Mouse (Mus musculus): ENCODE measurements around the gene Abca12. TPM values are rescaled to one million over a fixed set of nuclear protein-coding genes. Genes with fewer than 3 reads are reported as not detected.

Abca12 gene
- polyA plus RNA-seq, 1 experiment from 2014 or later = not detected

- WGBS = 92% methylated on average over 7 of the region's 7 CpGs
- no peaks in the 10 kb centered on the region for H3K36me3 ChIP-seq
- no peak overlapping the region for H3K27ac ChIP-seq
- H3K4me3 ChIP-seq (replicated peaks) = no peak overlapping the region
- no peaks in the 10 kb centered on the region for H3K4me1 ChIP-seq (replicated peaks)
- no peaks in the 10 kb centered on the region for H3K9me3 ChIP-seq
- H3K4me2 ChIP-seq (replicated peaks) = no peak overlapping the region
- H3K9ac ChIP-seq (replicated peaks) = no peak overlapping the region
- no peak for ATAC-seq
- H3K27me3 ChIP-seq = no peaks in the 10 kb centered on the region
Measured at GRCm38 (mm10) chr1:71263532-71263931, 151.2 kb downstream of the Abca12 start.

GRCm38 (mm10) chr1:71244647-71245046 lies 170.1 kb downstream of the Abca12 start:
- no peak overlapping the region for H3K4me3 ChIP-seq (replicated peaks)
- no peak for ATAC-seq
- H3K27me3 ChIP-seq = no peaks in the 10 kb centered on the region
- H3K9ac ChIP-seq (replicated peaks) = no peak overlapping the region
- H3K4me1 ChIP-seq (replicated peaks) = no peaks in the 10 kb centered on the region
- no peaks in the 10 kb centered on the region for H3K36me3 ChIP-seq
- H3K27ac ChIP-seq = no peak overlapping the region
- H3K4me2 ChIP-seq (replicated peaks) = no peak overlapping the region
- no peaks in the 10 kb centered on the region for H3K9me3 ChIP-seq
- 64% methylated on average over 3 of the region's 3 CpGs for WGBS

DNA sequence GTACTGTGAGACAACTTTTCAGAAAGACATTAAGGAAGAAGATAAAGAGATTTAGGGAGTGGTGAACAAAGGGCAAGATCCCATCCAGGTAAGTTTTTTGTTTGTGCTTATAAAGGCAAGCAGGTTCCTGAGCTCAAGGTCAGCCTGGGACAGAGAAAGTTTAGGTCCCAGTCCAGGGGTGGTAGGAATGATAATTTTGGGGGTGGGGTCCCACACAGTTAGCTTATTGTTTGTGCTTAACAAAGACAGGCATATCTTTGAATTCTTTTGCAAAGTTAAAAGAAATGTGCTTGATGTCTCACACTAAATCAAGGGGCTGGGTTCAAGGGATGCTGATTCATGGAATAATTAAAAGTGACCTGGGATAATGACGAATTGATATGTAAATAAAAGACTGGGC lies 173.3 kb downstream of the Abca12 start:
- WGBS = 83% methylated on average over 1 of the region's 1 CpGs
- H3K27me3 ChIP-seq = no peaks in the 10 kb centered on the region
- no peak overlapping the region for H3K27ac ChIP-seq
- H3K4me2 ChIP-seq (replicated peaks) = no peak overlapping the region
- H3K9ac ChIP-seq (replicated peaks) = no peak overlapping the region
- no peaks in the 10 kb centered on the region for H3K36me3 ChIP-seq
- no peaks in the 10 kb centered on the region for H3K9me3 ChIP-seq
- ATAC-seq = no peak
- H3K4me3 ChIP-seq (replicated peaks) = no peak overlapping the region
- no peaks in the 10 kb centered on the region for H3K4me1 ChIP-seq (replicated peaks)

DNA sequence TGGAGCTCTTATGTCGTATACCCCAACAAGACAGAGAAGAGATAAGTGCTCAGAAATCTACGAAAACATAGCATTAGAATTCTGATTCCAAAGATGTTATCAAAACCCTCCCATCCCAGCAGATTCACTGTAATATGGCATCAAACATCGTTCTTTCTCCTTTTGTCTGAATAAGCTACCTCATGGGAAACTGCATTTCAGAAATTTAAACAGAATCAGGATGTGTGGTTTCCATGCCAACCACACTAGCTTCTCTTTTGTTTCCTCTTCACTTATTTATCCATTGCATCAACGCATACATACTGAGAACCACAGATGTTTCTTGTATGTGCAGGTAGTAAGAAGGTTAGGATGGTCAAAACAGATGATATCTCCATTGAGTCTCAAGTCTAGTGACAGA lies 175.1 kb downstream of the Abca12 start:
- H3K9me3 ChIP-seq = no peaks in the 10 kb centered on the region
- no peaks in the 10 kb centered on the region for H3K4me1 ChIP-seq (replicated peaks)
- no peak overlapping the region for H3K27ac ChIP-seq
- WGBS = 77% methylated on average over 4 of the region's 4 CpGs
- H3K4me2 ChIP-seq (replicated peaks) = no peak overlapping the region
- no peak overlapping the region for H3K9ac ChIP-seq (replicated peaks)
- no peaks in the 10 kb centered on the region for H3K27me3 ChIP-seq
- H3K36me3 ChIP-seq = no peaks in the 10 kb centered on the region
- no peak for ATAC-seq
- H3K4me3 ChIP-seq (replicated peaks) = no peak overlapping the region

GRCm38 (mm10) chr1:71235335-71235734 lies 179.4 kb downstream of the Abca12 start:
- Histone ChIP-seq H3K27me3 (no peaks in the 10 kb centered on the region), H3K9me3 (no peaks in the 10 kb centered on the region), H3K9ac (replicated peaks) (no peak overlapping the region), H3K4me2 (replicated peaks) (no peak overlapping the region), H3K4me1 (replicated peaks) (no peaks in the 10 kb centered on the region), H3K27ac (no peak overlapping the region), H3K36me3 (no peaks in the 10 kb centered on the region), H3K4me3 (replicated peaks) (no peak overlapping the region)
- ATAC-seq = no peak
- 89% methylated on average over 3 of the region's 3 CpGs for WGBS

DNA sequence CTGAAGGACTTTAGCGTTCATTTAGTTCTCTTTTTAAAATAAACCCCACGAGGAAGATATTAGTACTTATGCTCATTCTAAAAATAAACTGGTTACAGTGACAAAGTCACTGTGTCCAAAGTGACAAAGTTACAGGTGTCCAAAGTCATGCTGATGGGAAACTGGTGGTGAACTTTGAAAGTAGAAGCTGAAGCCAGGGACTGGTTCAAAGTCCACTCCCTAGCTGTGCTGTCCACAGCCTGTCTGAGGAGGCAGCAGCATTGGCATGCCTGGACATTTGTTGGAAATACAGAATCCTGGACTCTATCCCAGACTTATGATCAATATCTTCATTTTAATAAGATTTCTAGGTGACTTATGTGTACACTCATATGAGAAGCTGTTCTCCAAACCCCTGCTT lies 183.5 kb downstream of the Abca12 start:
- 85% methylated on average over 2 of the region's 2 CpGs for WGBS
- Histone ChIP-seq H3K4me3 (replicated peaks) (no peak overlapping the region), H3K4me2 (replicated peaks) (no peak overlapping the region), H3K9ac (replicated peaks) (no peak overlapping the region), H3K9me3 (no peaks in the 10 kb centered on the region), H3K36me3 (no peaks in the 10 kb centered on the region), H3K4me1 (replicated peaks) (no peaks in the 10 kb centered on the region), H3K27me3 (no peaks in the 10 kb centered on the region), H3K27ac (no peak overlapping the region)
- ATAC-seq = no peak

- no peaks in the 10 kb centered on the region for H3K4me1 ChIP-seq (replicated peaks)
- H3K9me3 ChIP-seq = no peaks in the 10 kb centered on the region
- WGBS = 86% methylated on average over 4 of the region's 4 CpGs
- no peak overlapping the region for H3K4me2 ChIP-seq (replicated peaks)
- H3K27me3 ChIP-seq = no peaks in the 10 kb centered on the region
- ATAC-seq = no peak
- H3K4me3 ChIP-seq (replicated peaks) = no peak overlapping the region
- no peak overlapping the region for H3K27ac ChIP-seq
- H3K36me3 ChIP-seq = no peaks in the 10 kb centered on the region
- no peak overlapping the region for H3K9ac ChIP-seq (replicated peaks)
Measured at GRCm38 (mm10) chr1:71203581-71203980, 211.1 kb downstream of the Abca12 start.

DNA sequence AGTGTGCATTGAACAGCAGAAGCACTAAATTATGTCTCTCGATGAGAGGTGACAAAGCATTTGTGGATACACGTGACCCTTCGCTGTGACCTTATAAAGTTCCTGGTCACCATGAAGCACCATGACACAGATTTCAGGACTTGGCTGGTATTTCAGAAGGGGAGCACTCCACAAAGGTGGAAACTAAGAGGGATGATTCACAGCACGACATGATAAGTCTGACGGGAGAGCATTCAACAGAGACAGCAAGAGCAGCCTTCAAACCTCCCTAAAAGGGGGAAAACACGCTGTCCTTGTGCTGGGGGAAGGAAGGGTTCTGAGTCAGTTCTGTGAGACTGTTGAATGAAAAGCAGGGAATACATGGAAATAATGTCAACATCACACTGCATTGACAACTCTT lies 218.5 kb downstream of the Abca12 start:
- H3K36me3 ChIP-seq = no peaks in the 10 kb centered on the region
- H3K4me3 ChIP-seq (replicated peaks) = no peak overlapping the region
- H3K9ac ChIP-seq (replicated peaks) = no peak overlapping the region
- 0 out of 2 replicates have a peak, but pooled peaks cover 4% of the 10 kb centered on the region for H3K4me1 ChIP-seq (replicated peaks)
- no peaks in the 10 kb centered on the region for H3K27me3 ChIP-seq
- H3K4me2 ChIP-seq (replicated peaks) = no peak overlapping the region
- WGBS = 90% methylated on average over 6 of the region's 6 CpGs
- ATAC-seq = no peak
- H3K9me3 ChIP-seq = no peaks in the 10 kb centered on the region
- H3K27ac ChIP-seq = no peak overlapping the region

- H3K9ac ChIP-seq (replicated peaks) = no peak overlapping the region
- H3K36me3 ChIP-seq = no peaks in the 10 kb centered on the region
- 0 out of 2 replicates have a peak, but pooled peaks cover 4% of the 10 kb centered on the region for H3K4me1 ChIP-seq (replicated peaks)
- ATAC-seq = no peak
- H3K4me3 ChIP-seq (replicated peaks) = no peak overlapping the region
- H3K27me3 ChIP-seq = no peaks in the 10 kb centered on the region
- no peaks in the 10 kb centered on the region for H3K9me3 ChIP-seq
- no peak overlapping the region for H3K27ac ChIP-seq
- 86% methylated on average over 4 of the region's 4 CpGs for WGBS
- H3K4me2 ChIP-seq (replicated peaks) = no peak overlapping the region
Measured at GRCm38 (mm10) chr1:71195333-71195732, 219.4 kb downstream of the Abca12 start.

DNA sequence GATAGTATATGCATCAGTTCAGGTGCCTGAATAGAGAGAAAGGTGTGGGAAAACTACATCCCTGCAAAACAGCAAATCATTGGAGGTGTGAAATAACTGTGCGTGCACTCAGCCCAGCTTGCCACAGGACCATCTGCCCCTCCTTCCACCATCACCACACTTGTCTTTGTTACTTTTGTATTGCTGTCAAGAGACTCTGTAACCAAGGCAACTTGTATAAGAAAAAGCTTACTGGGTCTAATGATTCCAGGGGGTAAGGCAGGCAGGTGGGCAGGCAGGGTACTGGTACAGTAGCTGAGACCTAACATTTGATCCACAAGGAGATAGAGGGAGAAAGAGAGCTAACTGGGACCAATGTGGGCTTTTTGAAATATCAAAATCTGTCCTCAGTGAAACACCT lies 220.8 kb downstream of the Abca12 start:
- H3K4me1 ChIP-seq (replicated peaks) = 0 out of 2 replicates have a peak, but pooled peaks cover 4% of the 10 kb centered on the region
- no peak overlapping the region for H3K4me2 ChIP-seq (replicated peaks)
- peak; percentile 56; the same call in 1 of the 2 replicates for ATAC-seq
- H3K27ac ChIP-seq = no peak overlapping the region
- H3K9me3 ChIP-seq = no peaks in the 10 kb centered on the region
- WGBS = 45% methylated on average over 1 of the region's 1 CpGs
- H3K4me3 ChIP-seq (replicated peaks) = no peak overlapping the region
- no peak overlapping the region for H3K9ac ChIP-seq (replicated peaks)
- H3K36me3 ChIP-seq = no peaks in the 10 kb centered on the region
- no peaks in the 10 kb centered on the region for H3K27me3 ChIP-seq

Other genes starting within 250 kb of the Abca12 start
- gene Atic, start 142.2 kb upstream of the Abca12 start, polyA plus RNA-seq (2015; fragmentation: Nextera tagmentation; extraction: Ambion mirVana) = 27.5 and 28.0 TPM in 2 replicates
- gene Fn1, start 238.3 kb upstream of the Abca12 start, polyA plus RNA-seq (2015; fragmentation: Nextera tagmentation; extraction: Ambion mirVana) = 33.2 and 35.5 TPM in 2 replicates